Mouse (Mus musculus) limb, embryonic 14.5 days (tissue): ENCODE measurements around the gene Cep164. TPM values are rescaled to one million over a fixed set of nuclear protein-coding genes. Genes with fewer than 3 reads are reported as not detected.

ENCODE experiments used
- ATAC-seq: fragments of 200-750 bp; cut with Nextera tagmentation; 2 replicates; pipeline ENCODE4 v1.8.0; 2017; ENCODE audit warnings: low read depth, moderate number of reproducible peaks, moderate TSS enrichment; ENCODE audit not compliant: low FRiP score
- DNase-seq: peaks from one replicate; pipeline ENCODE4 v3.0.0-alpha.2; 2015; ENCODE audit warnings: low spot score
- H3K27ac ChIP-seq: fragments of 300-500 bp; sonication (generic); replicated peaks from 2 replicates; pipeline ENCODE4 v1.5.1; 2014; ENCODE audit warnings: low read depth, mild to moderate bottlenecking, low read length, moderate library complexity, mixed read lengths
- H3K27me3 ChIP-seq: fragments of 300-500 bp; sonication (generic); 2 replicates; pipeline ENCODE4 v1.6.1; 2014; ENCODE audit warnings: low read length, mixed read lengths; ENCODE audit not compliant: control insufficient read depth, insufficient read depth
- H3K36me3 ChIP-seq: fragments of 300-500 bp; sonication (generic); 2 replicates; pipeline ENCODE4 v1.6.1; 2014; ENCODE audit warnings: mild to moderate bottlenecking, low read length, moderate library complexity, mixed read lengths; ENCODE audit not compliant: control insufficient read depth, insufficient read depth
- H3K4me1 ChIP-seq: fragments of 300-500 bp; sonication (generic); 2 replicates; pipeline ENCODE4 v1.6.1; 2014; ENCODE audit warnings: antibody characterized with exemption, low read length, mixed read lengths; ENCODE audit not compliant: control insufficient read depth, insufficient read depth
- H3K4me2 ChIP-seq: fragments of 300-500 bp; sonication (generic); replicated peaks from 2 replicates; pipeline ENCODE4 v1.6.1; 2014; ENCODE audit warnings: low read depth, mild to moderate bottlenecking, low read length, moderate library complexity; ENCODE audit not compliant: severe bottlenecking
- H3K4me3 ChIP-seq: fragments of 300-500 bp; sonication (generic); replicated peaks from 2 replicates; pipeline ENCODE4 v1.5.1; 2014; ENCODE audit warnings: low read length
- H3K9ac ChIP-seq: fragments of 300-500 bp; sonication (generic); 2 replicates; pipeline ENCODE4 v1.6.1; 2014; ENCODE audit warnings: mild to moderate bottlenecking, low read depth, low read length, moderate library complexity; ENCODE audit not compliant: severe bottlenecking
- H3K9me3 ChIP-seq: fragments of 300-500 bp; sonication (generic); 2 replicates; pipeline ENCODE4 v1.6.1; 2016; ENCODE audit warnings: low read length; ENCODE audit not compliant: control insufficient read depth
- POLR2A ChIP-seq: fragments of 200-500 bp; IDR thresholded peaks from 2 replicates; pipeline ENCODE4 v1.8.0; 2012; ENCODE audit warnings: inconsistent platforms, mild to moderate bottlenecking, moderate library complexity, borderline replicate concordance; ENCODE audit not compliant: insufficient read depth, insufficient read length; ENCODE audit errors: extremely low read depth
- WGBS: fragments of 180-500 bp; shearing (Covaris S2); extraction: QIAGEN DNeasy Blood & Tissue Kit; methylation state at CpG from one replicate; pipeline ENCODE4 v1.1.7; 2014; 5-methylcytosine and 5-hydroxymethylcytosine counted together
- polyA plus RNA-seq, 2 experiments: library from polyadenylated mRNA; depleted of rRNA in 1 of 2; stranded (reverse) in 1 of 2; unstranded in 1 of 2; fragments of >200 nt; fragmentation: Nextera tagmentation in 1 of 2; extraction: Ambion mirVana in 1 of 2; gene quantifications; 2 replicates each; pipeline versions ENCODE4 v1.2.1 to v1.2.3; 2012 to 2014

The Cep164 gene
- polyA plus RNA-seq, 2 experiments = 26.2 to 33.3 TPM

GRCm38 (mm10) chr9:45843007-45843406 is 14.5 kb upstream of the Cep164 start:
- no peaks in the 10 kb centered on the region for H3K9me3 ChIP-seq
- H3K27ac ChIP-seq = no peak overlapping the region
- ATAC-seq = no peak
- H3K4me2 ChIP-seq = no peak overlapping the region
- no peak for TF ChIP-seq POLR2A
- no peak overlapping the region for H3K9ac ChIP-seq
- H3K27me3 ChIP-seq = no peaks in the 10 kb centered on the region
- no peak overlapping the region for H3K4me3 ChIP-seq
- DNase-seq = no peak
- H3K4me1 ChIP-seq = peaks cover 22% of the 10 kb centered on the region
- H3K36me3 ChIP-seq = no peaks in the 10 kb centered on the region; the same call in none of the 2 replicates
- 78% methylated on average over 5 of the region's 5 CpGs for WGBS

DNA sequence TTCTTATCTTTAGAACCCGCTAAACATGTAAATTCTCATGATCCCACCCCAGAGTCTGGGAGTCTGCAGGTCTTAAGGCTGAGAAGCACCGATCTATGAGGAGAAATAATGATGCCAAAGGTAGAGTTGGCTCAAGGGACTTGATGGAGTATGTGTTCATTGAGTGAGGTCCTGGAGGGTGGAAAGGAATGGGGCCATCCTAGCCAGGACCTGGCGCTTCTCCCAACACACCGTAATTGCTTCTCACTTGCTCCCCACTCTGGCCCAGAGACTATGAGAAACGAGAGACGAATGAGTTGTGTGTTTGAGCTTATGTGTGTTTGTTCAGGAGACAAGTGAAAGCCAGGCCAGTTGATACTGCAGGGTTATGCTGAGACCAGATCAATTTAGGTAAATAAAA is 13.0 kb upstream of the Cep164 start:
- Histone ChIP-seq H3K9ac (no peak overlapping the region), H3K4me3 (no peak overlapping the region), H3K36me3 (no peaks in the 10 kb centered on the region; the same call in 1 of the 2 replicates), H3K27me3 (no peaks in the 10 kb centered on the region), H3K27ac (no peak overlapping the region), H3K4me2 (no peak overlapping the region), H3K9me3 (no peaks in the 10 kb centered on the region), H3K4me1 (peaks cover 22% of the 10 kb centered on the region)
- DNase-seq = no peak
- 85% methylated on average over 6 of the region's 6 CpGs for WGBS
- no peak for TF ChIP-seq POLR2A
- no peak for ATAC-seq

GRCm38 (mm10) chr9:45840331-45840730 is 11.8 kb upstream of the Cep164 start:
- TF ChIP-seq POLR2A = no peak
- ATAC-seq = no peak
- Histone ChIP-seq H3K36me3 (no peaks in the 10 kb centered on the region; the same call in 1 of the 2 replicates), H3K4me3 (peak overlapping the region; percentile 60), H3K4me1 (peaks cover 22% of the 10 kb centered on the region), H3K9ac (peak overlapping the region; percentile 83), H3K27me3 (no peaks in the 10 kb centered on the region), H3K4me2 (peak overlapping the region; percentile 93), H3K27ac (no peak overlapping the region), H3K9me3 (no peaks in the 10 kb centered on the region)
- DNase-seq = no peak
- 67% methylated on average over 5 of the region's 5 CpGs for WGBS

GRCm38 (mm10) chr9:45839982-45840300 is 11.4 kb upstream of the Cep164 start:
- ATAC-seq = no peak
- no peaks in the 10 kb centered on the region for H3K27me3 ChIP-seq
- H3K36me3 ChIP-seq = no peaks in the 10 kb centered on the region; the same call in 1 of the 2 replicates
- no peaks in the 10 kb centered on the region for H3K9me3 ChIP-seq
- peaks cover 22% of the 10 kb centered on the region for H3K4me1 ChIP-seq
- H3K4me3 ChIP-seq = peak overlapping the region; percentile 60
- DNase-seq = no peak
- WGBS = 80% methylated on average over 7 of the region's 7 CpGs
- H3K9ac ChIP-seq = peak overlapping the region; percentile 83
- no peak for TF ChIP-seq POLR2A
- no peak overlapping the region for H3K27ac ChIP-seq
- H3K4me2 ChIP-seq = peak overlapping the region; percentile 93

GRCm38 (mm10) chr9:45839139-45839981 is 10.9 kb upstream of the Cep164 start:
- peaks cover 22% of the 10 kb centered on the region for H3K4me1 ChIP-seq
- 14% methylated on average over 16 of the region's 17 CpGs for WGBS
- peak overlapping the region; percentile 83 for H3K9ac ChIP-seq
- no peak for ATAC-seq
- no peaks in the 10 kb centered on the region; the same call in 1 of the 2 replicates for H3K36me3 ChIP-seq
- no peaks in the 10 kb centered on the region for H3K27me3 ChIP-seq
- no peaks in the 10 kb centered on the region for H3K9me3 ChIP-seq
- no peak overlapping the region for H3K27ac ChIP-seq
- peak overlapping the region; percentile 93 for H3K4me2 ChIP-seq
- H3K4me3 ChIP-seq = peak overlapping the region; percentile 60
- no peak for DNase-seq
- no peak for TF ChIP-seq POLR2A
